Mouse (Mus musculus) kidney, adult 9 months (tissue): ENCODE results near the gene Zrsr1.

Source experiments
- DNase-seq: peaks from one replicate; pipeline ENCODE4 v3.0.0; 2022

Zrsr1 gene

GRCm38 (mm10) chr11:23013580-23014294 is 41.9 kb downstream of the Zrsr1 start:
- DNase-seq, result no peak

GRCm38 (mm10) chr11:23014996-23015395 is 43.2 kb downstream of the Zrsr1 start:
- no peak for DNase-seq

DNA sequence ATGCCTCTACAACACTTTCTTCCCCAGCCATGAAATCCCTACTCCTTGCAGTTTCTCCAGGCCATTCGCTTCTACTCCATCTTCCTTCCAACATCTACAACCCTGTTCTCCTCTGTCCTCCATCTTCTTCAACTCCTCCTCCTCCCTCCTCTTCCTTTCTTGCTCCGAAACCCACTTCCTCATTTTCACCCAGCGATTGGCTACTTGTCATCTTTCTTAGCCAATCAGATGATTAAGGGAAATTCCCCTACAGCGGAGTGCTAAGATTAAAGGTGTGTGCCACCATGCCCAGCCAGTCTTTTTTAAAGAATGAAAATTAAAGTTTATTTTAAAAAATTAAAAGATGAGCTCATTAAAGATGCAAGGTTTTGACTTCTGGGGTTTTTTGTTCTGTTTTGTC is 46.1 kb downstream of the Zrsr1 start:
- no peak for DNase-seq

- no peak for DNase-seq
These were observed 48.4 kb downstream of the Zrsr1 start for GRCm38 (mm10) chr11:23020116-23020770.

DNA sequence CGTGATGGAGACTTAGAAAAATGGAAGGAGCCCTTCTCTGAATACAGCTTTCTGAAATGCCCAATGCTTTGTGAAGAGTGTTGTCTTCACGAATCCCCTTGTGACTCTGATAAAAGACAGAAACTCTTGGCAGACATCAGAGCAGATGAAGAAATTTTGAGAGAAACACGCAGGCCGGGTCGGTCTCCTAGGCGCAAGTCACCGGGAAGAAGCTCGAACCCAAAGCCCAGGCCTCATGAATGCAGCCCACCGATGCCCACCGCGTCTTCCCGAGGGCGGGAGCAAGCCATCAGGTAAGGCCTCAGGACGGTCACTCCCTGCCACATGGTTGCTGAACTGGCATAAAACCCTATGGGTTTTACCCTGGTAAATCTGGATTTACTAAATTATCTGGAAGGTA is 49.0 kb downstream of the Zrsr1 start:
- no peak for DNase-seq

DNA sequence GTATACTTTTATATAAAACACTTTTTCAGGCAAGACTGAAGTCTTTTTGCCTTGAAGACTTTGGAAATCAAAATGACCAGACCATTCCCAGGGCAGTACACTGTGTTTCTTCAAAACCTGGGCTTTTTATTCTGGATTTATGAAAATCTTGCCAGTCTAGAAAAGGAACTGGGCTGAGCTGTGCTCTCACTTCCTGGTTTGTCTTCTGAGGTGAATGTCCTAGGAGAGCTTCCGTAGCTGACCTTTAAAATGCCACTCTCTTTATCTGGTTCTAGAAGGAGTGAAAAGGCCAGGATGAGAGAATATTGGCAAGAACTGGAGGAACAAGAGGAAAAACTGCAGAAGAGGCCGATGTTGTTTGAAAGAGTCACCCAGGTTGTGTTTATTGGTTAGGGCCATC is 51.4 kb downstream of the Zrsr1 start:
- no peak for DNase-seq

GRCm38 (mm10) chr11:23024169-23024568 is 52.4 kb downstream of the Zrsr1 start:
- DNase-seq, result no peak
